Mouse (Mus musculus) left cerebral cortex, adult 18-20 months (tissue): ENCODE measurements around the gene Chit1. TPM values are rescaled to one million over a fixed set of nuclear protein-coding genes. Genes with fewer than 3 reads are reported as not detected.

Experiments
- total RNA-seq, 2 experiments: library from RNA; stranded (reverse); gene quantifications; 2 replicates each; pipeline ENCODE4 v1.2.3; 2021

Chit1 gene
- total RNA-seq, 2 experiments from 2014 or later = not detected

Other genes starting within 250 kb of the Chit1 start
- 1 to 10 TPM in 1 of 2 experiments, under 1 TPM in 1; 0.75 to 1.6 TPM for gene Optc, start 203.2 kb upstream of the Chit1 start, total RNA-seq
- 10 to 100 TPM; 12.1 to 13.1 TPM for gene Prelp, start 189.8 kb upstream of the Chit1 start, total RNA-seq
- gene Fmod, start 74.0 kb upstream of the Chit1 start, total RNA-seq = 10 to 100 TPM; 27.5 to 28.4 TPM
- gene Btg2, start 32.1 kb upstream of the Chit1 start, total RNA-seq = 10 to 100 TPM; 18.7 to 22.2 TPM
- gene Chil1, start 70.9 kb downstream of the Chit1 start, total RNA-seq = 10 to 100 TPM; 16.5 to 18.4 TPM
- under 1 TPM in 1 of 2 experiments, not detected in 1; 0.19 TPM for gene Mybph, start 82.2 kb downstream of the Chit1 start, total RNA-seq
- gene Adora1, start 124.2 kb downstream of the Chit1 start, total RNA-seq = 100 to 1,000 TPM; 167 to 172 TPM
- not detected for gene Myog, start 178.7 kb downstream of the Chit1 start, total RNA-seq
- 10 to 100 TPM; 44.2 to 45.4 TPM for gene Ppfia4, start 221.7 kb downstream of the Chit1 start, total RNA-seq